Mouse (Mus musculus) liver, embryonic 15.5 days (tissue): ENCODE data around the gene Dcaf11. TPM values are rescaled to one million over a fixed set of nuclear protein-coding genes. Genes with fewer than 3 reads are reported as not detected.

Source experiments
- ATAC-seq: fragments of 200-750 bp; cut with Nextera tagmentation; 2 replicates; pipeline ENCODE4 v1.8.0; 2017; ENCODE audit warnings: moderate number of reproducible peaks, mild to moderate bottlenecking, moderate library complexity; ENCODE audit not compliant: insufficient read depth
- H3K27ac ChIP-seq: fragments of 300-500 bp; sonication (generic); replicated peaks from 2 replicates; pipeline ENCODE4 v1.5.1; 2015; ENCODE audit warnings: mild to moderate bottlenecking, inconsistent platforms
- H3K27me3 ChIP-seq: fragments of 300-500 bp; sonication (generic); 2 replicates; pipeline ENCODE4 v1.6.1; 2015; ENCODE audit warnings: mild to moderate bottlenecking, inconsistent platforms
- H3K36me3 ChIP-seq: fragments of 300-500 bp; sonication (generic); replicated peaks from 2 replicates; pipeline ENCODE4 v1.6.1; 2015; ENCODE audit warnings: moderate library complexity, mild to moderate bottlenecking, inconsistent platforms
- H3K4me1 ChIP-seq: fragments of 300-500 bp; sonication (generic); replicated peaks from 2 replicates; pipeline ENCODE4 v1.6.1; 2015; ENCODE audit warnings: inconsistent platforms
- H3K4me2 ChIP-seq: fragments of 300-500 bp; sonication (generic); 2 replicates; pipeline ENCODE4 v1.6.1; 2015; ENCODE audit warnings: moderate library complexity, mild to moderate bottlenecking, inconsistent platforms
- H3K4me3 ChIP-seq: fragments of 300-500 bp; sonication (generic); replicated peaks from 2 replicates; pipeline ENCODE4 v1.5.1; 2015; ENCODE audit warnings: mild to moderate bottlenecking, inconsistent platforms
- H3K9ac ChIP-seq: fragments of 300-500 bp; sonication (generic); 2 replicates; pipeline ENCODE4 v1.6.1; 2015; ENCODE audit warnings: moderate library complexity, mild to moderate bottlenecking, inconsistent platforms
- H3K9me3 ChIP-seq: fragments of 300-500 bp; sonication (generic); replicated peaks from 2 replicates; pipeline ENCODE4 v1.6.1; 2016; ENCODE audit warnings: inconsistent platforms
- WGBS: fragments of 180-500 bp; shearing (Covaris S2); methylation state at CpG from one replicate; pipeline ENCODE4 v1.1.7; 2015; ENCODE audit warnings: mixed read lengths; ENCODE audit not compliant: insufficient replicate concordance; 5-methylcytosine and 5-hydroxymethylcytosine counted together
- polyA plus RNA-seq: library from polyadenylated mRNA; unstranded; fragments of >200 nt; fragmentation: Nextera tagmentation; extraction: Ambion mirVana; gene quantifications from 2 replicates; pipeline ENCODE4 v1.2.1, GENCODE M21; 2015

The Dcaf11 gene
- polyA plus RNA-seq, 1 experiment from 2014 or later, result 57.9 TPM

DNA sequence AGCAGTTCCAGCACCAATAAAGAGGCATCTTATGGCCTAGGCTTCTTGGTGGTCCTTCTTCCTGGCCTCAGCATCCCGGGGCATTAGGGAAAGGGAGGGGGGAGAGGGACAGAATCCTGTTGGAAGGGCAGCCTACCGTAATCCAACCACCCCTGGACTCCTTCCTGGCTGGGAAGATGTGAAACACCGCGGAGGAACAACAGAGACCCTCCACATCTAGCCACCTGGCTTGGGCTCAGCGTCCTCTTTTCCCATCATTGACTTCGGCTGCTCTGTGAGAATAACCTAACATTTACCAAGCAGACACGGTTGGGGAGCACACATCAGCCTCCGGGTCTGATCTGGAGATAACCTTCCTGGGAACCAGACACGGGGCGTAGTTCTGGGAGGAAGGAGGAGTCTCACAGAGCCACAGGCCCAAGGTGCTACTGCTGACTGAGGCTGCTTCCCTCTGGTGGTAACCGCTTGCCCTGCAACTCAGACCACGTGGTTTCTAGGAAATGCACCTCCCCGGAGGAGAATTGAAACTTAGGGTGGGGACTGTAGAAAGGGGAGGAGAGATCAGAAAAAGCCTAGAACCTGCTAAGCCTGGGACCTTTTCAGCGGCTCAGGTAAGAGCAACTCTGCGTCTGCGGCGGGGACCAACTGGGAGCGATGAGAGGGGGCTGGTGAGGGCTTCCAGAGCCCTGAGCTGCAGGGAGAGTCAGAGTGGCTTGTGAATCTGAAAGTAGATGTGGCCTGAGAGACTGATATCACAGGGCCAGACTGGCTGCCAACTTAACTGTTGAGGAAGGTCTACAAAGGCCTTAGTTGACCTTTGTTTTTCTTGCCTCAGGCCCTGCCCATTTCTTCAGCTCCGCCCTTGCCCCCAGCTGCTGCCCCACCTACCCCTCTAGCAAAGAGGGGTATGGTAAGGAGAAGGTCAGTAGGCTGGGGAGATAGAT, 44.1 kb downstream of the Dcaf11 start:
- peak overlapping the region; percentile 68 for H3K4me3 ChIP-seq
- H3K4me1 ChIP-seq, result peaks cover 56% of the 10 kb centered on the region
- H3K27ac ChIP-seq, result peak overlapping the region; percentile 95
- H3K4me2 ChIP-seq, result peak overlapping the region; percentile 82
- no peaks in the 10 kb centered on the region for H3K27me3 ChIP-seq
- 9% methylated on average over 19 of the region's 19 CpGs for WGBS
- peak overlapping the region; percentile 75 for H3K9ac ChIP-seq
- H3K36me3 ChIP-seq, result peaks cover 84% of the 10 kb centered on the region
- peak; percentile 94 for ATAC-seq
- H3K9me3 ChIP-seq, result no peaks in the 10 kb centered on the region

DNA sequence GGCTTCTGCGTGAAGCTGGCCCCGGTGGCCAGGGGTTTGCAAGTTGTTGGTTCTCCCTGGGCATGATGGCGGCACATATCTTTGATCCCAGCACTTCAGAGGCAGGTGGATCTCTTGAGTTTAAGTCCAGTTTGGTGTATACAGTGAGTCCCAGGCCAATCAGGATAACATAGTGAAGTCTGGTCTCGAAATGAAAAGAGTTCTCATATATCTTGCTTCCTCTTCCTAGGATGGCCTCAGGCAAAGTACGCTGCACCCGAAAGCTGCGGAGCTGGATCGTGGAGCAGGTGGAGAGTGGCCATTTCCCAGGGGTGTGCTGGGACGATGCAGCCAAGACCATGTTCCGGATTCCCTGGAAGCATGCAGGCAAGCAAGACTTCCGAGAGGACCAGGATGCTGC, 45.0 kb downstream of the Dcaf11 start:
- Histone ChIP-seq H3K4me2 (peak overlapping the region; percentile 82), H3K27me3 (no peaks in the 10 kb centered on the region), H3K9me3 (no peaks in the 10 kb centered on the region), H3K36me3 (peaks cover 84% of the 10 kb centered on the region), H3K4me3 (peak overlapping the region; percentile 68), H3K9ac (peak overlapping the region; percentile 75), H3K27ac (peak overlapping the region; percentile 95), H3K4me1 (peaks cover 56% of the 10 kb centered on the region)
- WGBS, result 84% methylated on average over 11 of the region's 11 CpGs
- no peak for ATAC-seq

DNA sequence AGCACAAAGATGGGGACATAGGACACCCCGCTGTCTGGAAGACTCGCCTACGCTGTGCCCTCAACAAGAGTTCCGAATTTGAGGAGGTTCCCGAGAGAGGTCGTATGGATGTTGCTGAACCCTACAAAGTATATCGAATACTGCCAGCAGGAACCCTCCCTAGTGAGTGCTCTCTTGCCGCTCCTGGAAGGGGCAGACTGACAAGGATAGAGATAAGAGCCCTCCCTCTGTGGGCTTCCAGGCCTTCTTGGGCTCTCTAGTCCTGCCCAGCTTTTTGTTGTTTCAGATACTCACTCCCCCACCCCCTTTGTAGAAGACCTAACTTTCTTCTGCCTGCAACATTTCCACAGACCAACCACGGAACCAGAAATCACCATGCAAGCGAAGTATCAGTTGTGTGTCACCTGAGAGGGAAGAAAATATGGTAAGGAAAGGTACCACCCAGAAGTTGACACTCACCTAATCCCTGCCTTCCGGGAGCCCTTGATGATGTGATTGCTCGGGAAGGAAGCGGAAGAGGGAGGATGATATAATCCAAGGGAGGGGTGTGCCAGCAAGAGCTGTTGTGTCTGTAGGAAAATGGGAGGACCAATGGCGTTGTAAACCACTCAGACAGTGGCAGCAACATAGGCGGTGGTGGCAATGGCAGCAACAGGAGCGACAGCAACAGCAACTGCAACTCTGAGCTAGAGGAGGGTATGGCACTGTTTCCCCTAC, 46.1 kb downstream of the Dcaf11 start:
- peak overlapping the region; percentile 68 for H3K4me3 ChIP-seq
- H3K4me2 ChIP-seq, result peak overlapping the region; percentile 82
- 66% methylated on average over 16 of the region's 16 CpGs for WGBS
- no peaks in the 10 kb centered on the region for H3K9me3 ChIP-seq
- ATAC-seq, result no peak
- peak overlapping the region; percentile 50 for H3K9ac ChIP-seq
- H3K27ac ChIP-seq, result peak overlapping the region; percentile 73
- peaks cover 82% of the 10 kb centered on the region for H3K36me3 ChIP-seq
- peaks cover 56% of the 10 kb centered on the region for H3K4me1 ChIP-seq
- no peaks in the 10 kb centered on the region for H3K27me3 ChIP-seq

DNA sequence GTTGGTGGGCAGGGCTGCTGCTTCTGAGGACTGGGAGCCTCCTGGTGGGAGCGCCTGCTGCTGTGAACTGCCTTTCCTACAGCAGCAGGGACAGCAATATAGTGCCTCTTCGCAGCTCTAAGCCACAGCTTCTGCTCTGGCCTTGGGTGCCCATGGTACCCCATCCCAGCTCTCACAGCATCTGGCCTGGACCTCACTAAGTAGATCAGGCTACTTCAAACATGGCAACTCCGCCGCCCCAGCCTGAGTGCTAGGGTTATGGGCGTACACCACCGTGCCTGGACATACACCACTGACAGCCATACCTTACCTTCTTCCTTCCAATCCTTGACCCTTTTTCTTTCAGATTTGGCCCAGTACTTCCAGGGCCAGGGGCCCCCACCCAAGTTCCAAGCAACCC, 48.5 kb downstream of the Dcaf11 start:
- ATAC-seq, result no peak
- H3K36me3 ChIP-seq, result peaks cover 60% of the 10 kb centered on the region
- 92% methylated on average over 6 of the region's 6 CpGs for WGBS

DNA sequence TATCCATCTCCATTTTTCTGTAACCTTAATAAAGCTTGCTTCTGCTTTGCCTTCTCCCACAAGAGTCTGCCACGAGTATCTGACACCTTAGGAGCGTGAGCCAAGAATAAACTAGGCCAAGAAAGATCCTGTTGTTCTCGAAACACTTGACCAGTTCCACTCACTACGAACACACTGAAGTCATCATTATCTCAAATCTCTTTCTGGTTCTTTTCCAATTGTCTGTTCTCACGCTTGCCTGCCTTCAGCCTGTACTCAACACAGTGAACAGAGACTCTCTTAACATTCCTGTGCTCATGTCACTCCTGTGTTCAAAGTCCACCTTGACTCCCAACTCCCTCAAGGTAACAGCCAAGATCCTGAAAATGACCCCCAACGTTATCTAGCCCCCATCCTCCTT, 53.5 kb downstream of the Dcaf11 start:
- Histone ChIP-seq H3K36me3 (peaks cover 26% of the 10 kb centered on the region), H3K27me3 (no peaks in the 10 kb centered on the region), H3K4me2 (no peak overlapping the region), H3K9me3 (no peaks in the 10 kb centered on the region), H3K4me1 (peaks cover 50% of the 10 kb centered on the region), H3K27ac (peak overlapping the region; percentile 67), H3K4me3 (no peak overlapping the region), H3K9ac (no peak overlapping the region)
- WGBS, result 61% methylated on average over 6 of the region's 6 CpGs
- no peak for ATAC-seq

More for the DNA sequence above, 48.5 kb downstream of the Dcaf11 start:
- Histone ChIP-seq H3K4me3 (no peak overlapping the region), H3K27me3 (no peaks in the 10 kb centered on the region), H3K4me2 (no peak overlapping the region), H3K4me1 (peaks cover 50% of the 10 kb centered on the region), H3K9me3 (no peaks in the 10 kb centered on the region), H3K9ac (no peak overlapping the region), H3K27ac (no peak overlapping the region)

DNA sequence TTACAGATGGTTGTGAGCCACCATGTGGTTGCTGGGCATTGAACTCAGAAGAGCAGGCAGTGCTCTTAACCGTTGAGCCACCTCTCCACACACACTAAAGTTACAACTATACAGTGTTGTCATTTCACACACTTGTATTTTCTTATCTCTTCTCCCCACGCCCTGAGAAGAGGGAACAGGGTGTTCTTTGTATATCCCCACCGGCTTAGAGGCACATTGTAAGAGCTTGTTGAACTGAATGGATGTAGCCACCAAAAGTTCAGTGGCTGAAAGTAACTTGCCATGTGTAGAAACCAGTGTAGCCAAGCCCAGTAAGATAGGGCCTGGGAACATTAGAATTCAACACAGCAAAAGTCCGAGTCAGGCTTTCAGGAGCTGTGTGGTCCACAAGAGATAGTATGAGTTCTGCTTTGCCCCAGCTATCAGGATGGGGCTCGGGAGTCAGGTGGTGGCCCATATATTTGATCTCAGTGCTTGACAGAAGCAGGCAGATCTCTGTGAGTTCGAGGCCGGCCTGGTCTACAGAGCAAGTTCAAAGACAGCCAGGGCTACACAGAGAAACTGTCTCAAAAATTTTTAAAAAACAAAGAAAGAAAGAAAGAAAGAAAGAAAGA, 54.9 kb downstream of the Dcaf11 start:
- peaks cover 13% of the 10 kb centered on the region for H3K36me3 ChIP-seq
- H3K9ac ChIP-seq, result no peak overlapping the region
- WGBS, result 33% methylated on average over 7 of the region's 7 CpGs
- H3K4me3 ChIP-seq, result no peak overlapping the region
- H3K4me2 ChIP-seq, result peak overlapping the region; percentile 15; the same call in 1 of the 2 replicates
- ATAC-seq, result peak; percentile 77
- H3K27me3 ChIP-seq, result no peaks in the 10 kb centered on the region
- peaks cover 62% of the 10 kb centered on the region for H3K4me1 ChIP-seq
- H3K9me3 ChIP-seq, result no peaks in the 10 kb centered on the region
- peak overlapping the region; percentile 86 for H3K27ac ChIP-seq

DNA sequence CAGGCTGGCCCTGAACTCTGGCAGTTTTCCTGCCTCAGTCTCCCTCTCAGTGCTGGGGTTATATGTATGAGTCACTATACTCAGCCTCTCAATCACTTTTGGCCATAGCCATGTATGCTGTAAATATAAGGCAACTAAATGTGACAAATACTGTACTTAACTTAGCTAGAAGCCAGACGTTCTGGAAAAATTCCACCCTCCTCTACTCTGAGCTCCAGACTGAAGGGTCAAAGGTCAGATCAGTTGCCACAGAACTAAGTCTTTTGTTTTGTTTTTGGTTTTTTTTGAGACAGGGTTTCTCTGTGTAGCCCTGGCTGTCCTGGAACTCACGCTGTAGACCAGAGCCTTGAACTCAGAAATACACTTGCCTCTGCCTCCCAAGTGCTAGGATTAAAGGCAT, 56.1 kb downstream of the Dcaf11 start:
- H3K9ac ChIP-seq, result no peak overlapping the region
- H3K27ac ChIP-seq, result peak overlapping the region; percentile 86
- H3K4me1 ChIP-seq, result peaks cover 63% of the 10 kb centered on the region
- no peaks in the 10 kb centered on the region for H3K9me3 ChIP-seq
- 63% methylated on average over 2 of the region's 2 CpGs for WGBS
- no peak overlapping the region for H3K4me2 ChIP-seq
- peaks cover 3% of the 10 kb centered on the region for H3K36me3 ChIP-seq
- no peak for ATAC-seq
- H3K27me3 ChIP-seq, result no peaks in the 10 kb centered on the region
- no peak overlapping the region for H3K4me3 ChIP-seq

DNA sequence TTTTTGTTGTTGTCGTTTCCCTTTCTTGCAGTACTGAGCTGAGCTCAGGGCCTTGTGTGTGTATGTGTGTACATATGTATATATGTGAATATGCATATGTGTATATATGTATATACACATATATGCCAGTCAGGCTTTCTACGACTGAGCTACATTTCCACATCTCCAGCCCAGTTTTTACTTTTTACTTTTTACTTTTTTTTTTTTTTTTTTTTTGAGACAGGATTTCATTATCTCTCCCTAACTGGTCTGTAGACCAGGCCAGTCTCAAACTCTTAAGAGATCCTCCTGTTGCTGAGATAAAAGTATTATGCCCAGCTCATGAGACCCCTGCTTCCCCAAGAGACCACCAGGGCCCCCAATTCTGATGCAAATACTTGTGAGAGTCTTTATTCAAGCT, 57.0 kb downstream of the Dcaf11 start:
- H3K9me3 ChIP-seq, result no peaks in the 10 kb centered on the region
- H3K4me1 ChIP-seq, result peaks cover 67% of the 10 kb centered on the region
- H3K27me3 ChIP-seq, result no peaks in the 10 kb centered on the region
- no peak overlapping the region for H3K9ac ChIP-seq
- H3K36me3 ChIP-seq, result no peaks in the 10 kb centered on the region
- 50% methylated on average over 2 of the region's 2 CpGs for WGBS
- H3K27ac ChIP-seq, result peak overlapping the region; percentile 86
- ATAC-seq, result no peak
- H3K4me2 ChIP-seq, result no peak overlapping the region; the same call in 1 of the 2 replicates
- no peak overlapping the region for H3K4me3 ChIP-seq

DNA sequence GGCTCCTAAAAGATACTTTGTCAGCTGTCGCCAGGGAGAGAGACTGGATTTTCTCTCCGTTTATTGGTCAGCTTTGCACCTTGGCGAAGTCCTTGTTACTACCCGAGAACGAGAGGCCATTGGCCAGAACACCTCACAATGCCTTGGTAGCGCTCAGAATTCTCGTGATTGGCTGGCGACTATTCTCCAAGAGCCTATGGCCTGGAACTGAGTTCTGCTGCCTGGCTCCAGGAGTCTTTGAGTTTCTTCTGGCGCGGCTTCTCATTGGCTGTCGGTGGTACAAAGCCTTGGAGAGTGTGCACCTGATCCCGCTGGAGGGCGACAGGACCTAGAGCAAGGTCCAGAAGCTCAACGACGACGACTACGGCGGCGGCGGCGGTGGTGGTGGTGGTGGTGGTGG, 58.0 kb downstream of the Dcaf11 start, which contains the start of gene Rec8:
Gene Rec8 (plus strand): TSS at position 216 of the 400 bp plus-strand sequence.
- Histone ChIP-seq H3K9ac (peak within 1 kb of the TSS; percentile 39; the same call in 1 of the 2 replicates), H3K27me3 (no peaks in the 10 kb centered on the region), H3K4me3 (peak within 1 kb of the TSS; percentile 43), H3K4me2 (peak within 1 kb of the TSS; percentile 77), H3K36me3 (no peaks in the 10 kb centered on the region), H3K27ac (peak within 1 kb of the TSS; percentile 55), H3K4me1 (peaks cover 67% of the 10 kb centered on the region), H3K9me3 (no peaks in the 10 kb centered on the region)
- ATAC-seq, result peak; percentile 68
- WGBS, result 30% methylated on average over 21 of the region's 21 CpGs

DNA sequence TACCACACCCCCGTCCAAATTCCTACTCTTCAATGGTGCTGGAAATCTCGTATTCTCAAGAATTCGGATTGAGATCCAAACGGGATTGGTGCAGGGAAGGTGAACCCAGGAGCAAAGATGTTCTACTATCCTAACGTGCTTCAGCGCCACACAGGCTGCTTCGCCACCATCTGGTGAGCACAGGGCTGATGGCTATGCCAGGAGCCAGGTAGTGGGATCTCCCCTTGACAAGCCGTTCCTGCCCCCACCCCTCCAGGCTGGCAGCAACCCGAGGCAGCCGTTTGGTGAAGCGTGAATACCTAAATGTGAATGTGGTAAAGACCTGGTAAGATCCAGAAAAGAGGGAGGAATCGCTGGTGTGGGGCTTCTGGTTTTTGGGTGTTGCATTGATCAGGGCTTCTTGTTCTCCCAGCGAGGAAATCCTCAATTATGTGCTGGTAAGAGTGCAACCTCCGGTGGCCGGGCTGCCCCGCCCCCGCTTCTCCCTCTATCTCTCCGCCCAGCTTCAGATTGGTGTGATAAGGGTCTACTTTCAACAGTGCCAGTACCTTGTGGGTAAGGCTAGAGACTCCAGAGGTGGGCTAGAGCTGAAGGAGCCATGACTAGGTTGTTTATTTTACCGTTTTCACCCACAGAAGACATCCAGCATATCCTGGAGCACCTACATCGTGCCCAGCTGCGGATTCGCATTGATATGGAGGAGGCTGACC, 58.8 kb downstream of the Dcaf11 start:
- Histone ChIP-seq H3K27ac (peak overlapping the region; percentile 48; the same call in 1 of the 2 replicates), H3K9me3 (no peaks in the 10 kb centered on the region), H3K4me2 (peak overlapping the region; percentile 77), H3K9ac (peak overlapping the region; percentile 39; the same call in 1 of the 2 replicates), H3K4me3 (peak overlapping the region; percentile 43), H3K27me3 (no peaks in the 10 kb centered on the region), H3K4me1 (peaks cover 62% of the 10 kb centered on the region), H3K36me3 (no peaks in the 10 kb centered on the region)
- ATAC-seq, result peak; percentile 38
- WGBS, result 20% methylated on average over 22 of the region's 22 CpGs
